Mouse (Mus musculus): Measurements from ENCODE around the gene Hbs1l. TPM values are rescaled to one million over a fixed set of nuclear protein-coding genes. Genes with fewer than 3 reads are reported as not detected.

Hbs1l gene
- polyA plus RNA-seq, 1 experiment from 2014 or later = 67.3 TPM

DNA sequence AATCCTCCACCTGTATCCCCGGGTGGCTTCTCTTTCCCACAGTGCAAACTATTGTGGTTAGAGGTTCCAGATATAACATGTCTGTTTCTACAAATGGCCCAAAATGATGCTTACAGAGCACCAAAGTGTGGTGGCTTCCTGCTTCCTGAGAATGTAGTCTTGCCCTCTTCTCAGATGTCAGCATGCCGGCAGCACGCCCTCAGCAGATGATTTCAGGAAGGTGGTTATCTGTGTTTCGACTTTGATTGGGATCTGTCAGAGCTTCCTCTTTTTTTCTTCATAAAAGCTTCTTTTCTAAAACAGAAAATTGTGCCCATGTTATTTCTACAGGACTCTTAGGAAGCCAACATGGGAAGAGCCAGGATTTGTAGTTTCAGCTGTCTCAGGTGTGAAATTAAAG lies 67.5 kb downstream of the Hbs1l start:
- no peak for DNase-seq
- peaks cover 75% of the 10 kb centered on the region for H3K36me3 ChIP-seq

DNA sequence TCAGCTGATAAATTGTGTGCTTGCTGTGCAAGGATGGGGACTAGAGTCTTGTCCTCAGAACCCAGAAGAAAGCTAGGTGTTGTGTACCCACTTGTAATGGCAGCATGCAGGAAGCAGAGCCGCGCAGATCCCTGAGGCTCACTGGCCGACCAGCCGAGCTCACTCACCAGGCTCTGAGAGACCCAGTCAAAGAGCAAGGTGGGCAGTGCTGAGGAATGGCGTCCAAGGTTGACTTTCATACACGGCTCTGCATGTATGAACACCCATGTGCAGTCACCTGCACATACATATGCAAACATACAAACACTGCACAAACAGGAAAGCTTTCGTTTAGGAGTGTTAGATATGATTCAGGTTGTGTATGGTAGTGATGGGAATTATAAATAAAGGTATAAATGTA lies 69.2 kb downstream of the Hbs1l start:
- Histone ChIP-seq H3K27ac (no peak overlapping the region), H3K4me1 (replicated peaks) (peaks cover 5% of the 10 kb centered on the region), H3K4me3 (replicated peaks) (no peak overlapping the region), H3K9me3 (replicated peaks) (no peaks in the 10 kb centered on the region), H3K27me3 (no peaks in the 10 kb centered on the region), H3K9ac (no peak overlapping the region), H3K4me2 (no peak overlapping the region), H3K36me3 (peaks cover 78% of the 10 kb centered on the region)
- WGBS (ENCODE audit: insufficient replicate concordance) = 90% methylated on average over 7 of the region's 7 CpGs
- ATAC-seq (ENCODE audit: low read depth) (no peak), DNase-seq (no peak)

More for the DNA sequence above, 67.5 kb downstream of the Hbs1l start:
- Histone ChIP-seq H3K27ac (no peak overlapping the region), H3K4me2 (no peak overlapping the region), H3K4me1 (replicated peaks) (peaks cover 10% of the 10 kb centered on the region), H3K9ac (no peak overlapping the region), H3K4me3 (replicated peaks) (no peak overlapping the region), H3K27me3 (no peaks in the 10 kb centered on the region), H3K9me3 (replicated peaks) (no peaks in the 10 kb centered on the region)
- WGBS (ENCODE audit: insufficient replicate concordance) = 46% methylated on average over 4 of the region's 4 CpGs
- ATAC-seq (ENCODE audit: low read depth) = no peak

DNA sequence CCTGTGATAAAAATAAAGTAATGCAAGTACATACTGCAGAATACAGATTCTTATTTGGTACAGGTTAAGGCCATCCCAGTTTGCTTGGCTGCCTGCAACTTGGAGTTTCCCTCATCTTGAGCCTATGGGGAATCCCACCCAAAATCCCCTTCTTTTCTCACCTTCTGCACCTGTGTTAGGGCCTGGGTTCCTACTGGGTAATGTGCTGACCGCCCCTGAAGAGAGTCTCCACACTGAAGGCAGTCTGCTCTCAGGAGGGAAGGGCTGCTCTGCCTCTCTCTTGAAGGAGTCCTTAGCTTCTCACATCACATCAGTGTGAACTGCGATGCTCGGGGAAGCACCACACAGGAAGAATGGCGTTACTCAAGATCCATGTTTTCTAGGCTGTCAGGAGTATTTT lies 70.1 kb downstream of the Hbs1l start:
- Histone ChIP-seq H3K27me3 (no peaks in the 10 kb centered on the region), H3K9me3 (replicated peaks) (no peaks in the 10 kb centered on the region), H3K36me3 (peaks cover 73% of the 10 kb centered on the region), H3K4me1 (replicated peaks) (no peaks in the 10 kb centered on the region), H3K4me3 (replicated peaks) (no peak overlapping the region), H3K4me2 (no peak overlapping the region), H3K9ac (no peak overlapping the region), H3K27ac (no peak overlapping the region)
- DNase-seq = no peak
- ATAC-seq (ENCODE audit: low read depth) = no peak
- 70% methylated on average over 4 of the region's 4 CpGs for WGBS (ENCODE audit: insufficient replicate concordance)

DNA sequence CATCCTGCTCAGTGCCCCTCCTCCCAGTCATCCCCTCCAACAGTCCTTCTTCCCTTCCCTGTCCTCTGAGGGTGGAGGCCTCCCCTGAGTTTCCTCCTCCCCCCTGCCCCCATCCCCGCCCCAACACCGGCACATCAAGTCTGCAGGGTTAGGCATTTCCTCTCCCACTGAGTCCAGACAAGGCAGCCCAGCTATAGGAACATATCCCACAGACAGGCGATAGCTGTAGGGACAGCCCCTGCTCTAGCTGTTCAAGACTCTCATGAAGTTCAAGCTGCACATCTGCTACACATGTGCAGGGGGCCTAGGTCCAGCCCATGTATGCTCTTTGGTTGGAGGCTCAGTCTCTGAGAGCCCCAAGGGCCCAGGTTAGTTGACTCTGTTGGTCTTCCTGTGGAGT lies 70.7 kb downstream of the Hbs1l start:
- Histone ChIP-seq H3K4me3 (replicated peaks) (no peak overlapping the region), H3K9ac (no peak overlapping the region), H3K27ac (no peak overlapping the region), H3K4me2 (no peak overlapping the region), H3K9me3 (replicated peaks) (no peaks in the 10 kb centered on the region), H3K4me1 (replicated peaks) (no peaks in the 10 kb centered on the region), H3K36me3 (peaks cover 69% of the 10 kb centered on the region), H3K27me3 (no peaks in the 10 kb centered on the region)
- DNase-seq (no peak), ATAC-seq (ENCODE audit: low read depth) (no peak)
- 66% methylated on average over 3 of the region's 3 CpGs for WGBS (ENCODE audit: insufficient replicate concordance)

DNA sequence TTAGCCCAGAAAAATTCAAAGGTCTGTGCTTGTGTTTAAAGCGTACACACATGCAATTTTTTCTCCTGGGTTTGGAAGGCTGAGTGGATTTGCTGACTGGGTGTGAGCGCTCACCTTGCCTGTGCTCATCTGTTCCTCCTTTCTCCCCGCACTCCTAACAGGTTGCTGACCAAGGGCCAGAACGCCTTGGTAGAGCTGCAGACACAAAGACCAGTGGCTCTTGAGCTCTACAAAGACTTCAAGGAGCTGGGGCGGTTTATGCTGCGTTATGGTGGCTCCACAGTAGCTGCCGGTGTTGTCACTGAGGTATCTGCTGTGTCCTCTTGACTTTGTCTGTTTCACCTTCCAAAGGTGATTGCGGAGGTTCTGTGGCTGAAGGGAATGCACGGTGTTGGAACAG lies 71.7 kb downstream of the Hbs1l start:
- Histone ChIP-seq H3K36me3 (peaks cover 62% of the 10 kb centered on the region), H3K4me2 (no peak overlapping the region), H3K9ac (no peak overlapping the region), H3K4me3 (replicated peaks) (no peak overlapping the region), H3K27me3 (no peaks in the 10 kb centered on the region), H3K4me1 (replicated peaks) (no peaks in the 10 kb centered on the region), H3K27ac (no peak overlapping the region), H3K9me3 (replicated peaks) (no peaks in the 10 kb centered on the region)
- no peak for ATAC-seq (ENCODE audit: low read depth)
- DNase-seq = no peak
- 90% methylated on average over 9 of the region's 9 CpGs for WGBS (ENCODE audit: insufficient replicate concordance)

DNA sequence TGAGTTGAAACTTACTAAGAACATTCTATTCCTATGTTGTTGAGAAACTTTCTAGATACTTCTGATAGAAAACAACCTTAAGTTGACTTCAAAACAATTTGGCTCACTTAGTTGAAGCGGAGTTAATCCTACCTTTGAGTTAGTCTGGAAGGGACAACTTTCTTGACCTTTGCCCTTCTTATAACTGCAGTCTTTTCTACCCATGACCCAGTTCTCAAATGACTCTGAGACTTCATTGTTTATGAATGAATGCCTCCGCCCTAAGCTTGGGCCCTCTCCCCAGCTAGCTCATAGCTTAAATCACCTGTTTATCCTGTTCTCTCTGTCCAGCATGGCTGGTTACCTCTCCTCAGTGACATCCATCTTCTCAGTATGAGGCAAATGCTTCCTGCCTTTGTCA lies 73.8 kb downstream of the Hbs1l start:
- no peak overlapping the region for H3K4me3 ChIP-seq (replicated peaks)
- H3K27me3 ChIP-seq = no peaks in the 10 kb centered on the region
- 89% methylated on average over 2 of the region's 2 CpGs for WGBS (ENCODE audit: insufficient replicate concordance)
- ATAC-seq (ENCODE audit: low read depth) (no peak), DNase-seq (no peak)
- H3K27ac ChIP-seq = no peak overlapping the region
- peaks cover 46% of the 10 kb centered on the region for H3K36me3 ChIP-seq
- no peak overlapping the region for H3K9ac ChIP-seq
- no peaks in the 10 kb centered on the region for H3K9me3 ChIP-seq (replicated peaks)
- H3K4me1 ChIP-seq (replicated peaks) = no peaks in the 10 kb centered on the region
- H3K4me2 ChIP-seq = no peak overlapping the region

DNA sequence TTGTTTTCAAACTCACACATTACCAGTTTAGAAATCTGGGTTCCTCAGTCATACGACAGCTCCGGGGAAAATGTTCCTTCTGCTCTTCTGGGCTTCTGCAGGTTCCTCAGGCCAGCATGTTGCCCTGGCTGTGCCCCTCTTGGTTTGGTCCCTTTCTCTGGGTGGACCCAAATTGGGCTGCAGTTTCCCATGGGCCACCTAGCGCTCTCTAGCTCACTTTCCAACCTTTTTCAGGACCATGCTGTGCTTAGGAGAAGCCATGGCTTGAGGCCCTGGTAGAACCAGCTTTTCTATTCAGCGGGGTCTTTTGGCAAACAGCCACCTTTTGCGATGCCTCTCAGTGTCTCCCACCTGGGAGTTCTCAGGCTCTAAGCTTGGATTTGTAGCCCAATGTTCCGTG lies 76.5 kb downstream of the Hbs1l start:
- Histone ChIP-seq H3K4me3 (replicated peaks) (no peak overlapping the region), H3K9ac (no peak overlapping the region), H3K4me1 (replicated peaks) (peaks cover 8% of the 10 kb centered on the region; the same call in 1 of the 2 replicates), H3K9me3 (replicated peaks) (no peaks in the 10 kb centered on the region), H3K27ac (no peak overlapping the region), H3K36me3 (peaks cover 26% of the 10 kb centered on the region), H3K4me2 (no peak overlapping the region), H3K27me3 (no peaks in the 10 kb centered on the region)
- 88% methylated on average over 6 of the region's 6 CpGs for WGBS (ENCODE audit: insufficient replicate concordance)
- ATAC-seq (ENCODE audit: low read depth) = no peak
- no peak for DNase-seq

DNA sequence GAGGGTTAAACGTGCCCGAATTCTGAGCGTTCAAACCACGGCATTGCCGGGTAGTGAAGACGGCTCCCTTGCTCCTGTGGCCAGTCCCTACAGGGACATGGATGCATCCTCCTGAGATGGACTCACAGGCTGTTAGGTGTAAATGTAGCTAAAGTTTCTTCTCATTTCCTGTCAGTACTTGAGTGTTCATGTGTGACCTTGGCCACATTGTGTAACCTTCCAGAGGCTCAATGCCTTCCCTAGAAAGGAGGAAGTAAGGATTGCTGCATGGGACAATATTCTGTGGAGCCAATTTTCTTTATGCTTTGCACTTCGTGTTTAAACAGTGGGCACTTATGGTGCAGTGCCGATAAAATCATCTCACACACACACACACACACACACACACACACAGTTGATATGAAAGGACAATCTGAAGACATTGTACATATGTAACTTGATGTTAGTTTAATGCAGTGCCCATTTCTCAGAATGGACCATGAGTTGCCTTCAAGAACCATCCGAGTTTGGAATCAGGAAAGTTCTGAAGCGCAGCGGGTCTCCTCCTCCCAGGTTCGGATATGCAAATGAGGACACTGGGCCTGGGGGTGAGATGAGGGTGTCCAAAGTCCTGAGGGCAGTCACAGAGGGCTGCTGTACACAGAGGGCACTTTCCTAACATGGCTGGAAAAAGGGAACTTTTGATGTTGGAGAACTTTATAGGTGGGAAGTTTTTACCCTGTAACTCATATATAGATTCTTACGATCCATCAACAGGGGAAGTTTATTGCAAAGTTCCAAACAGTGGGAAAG lies 81.1 kb downstream of the Hbs1l start, which contains the start of gene Aldh8a1:
Gene Aldh8a1, plus strand, starts transcription at position 610 of the 792 bp plus-strand sequence.
- Histone ChIP-seq H3K9ac (no peak within 1 kb of the TSS), H3K36me3 (no peaks in the 10 kb centered on the region), H3K4me1 (replicated peaks) (peaks cover 14% of the 10 kb centered on the region), H3K4me2 (no peak within 1 kb of the TSS), H3K9me3 (replicated peaks) (no peaks in the 10 kb centered on the region), H3K27me3 (no peaks in the 10 kb centered on the region), H3K27ac (no peak within 1 kb of the TSS), H3K4me3 (replicated peaks) (no peak within 1 kb of the TSS)
- 0 out of 2 replicates have a peak, but pooled peaks have one; percentile 49 for ATAC-seq (ENCODE audit: low read depth)
- WGBS (ENCODE audit: insufficient replicate concordance) = 69% methylated on average over 13 of the region's 13 CpGs
- DNase-seq = no peak

DNA sequence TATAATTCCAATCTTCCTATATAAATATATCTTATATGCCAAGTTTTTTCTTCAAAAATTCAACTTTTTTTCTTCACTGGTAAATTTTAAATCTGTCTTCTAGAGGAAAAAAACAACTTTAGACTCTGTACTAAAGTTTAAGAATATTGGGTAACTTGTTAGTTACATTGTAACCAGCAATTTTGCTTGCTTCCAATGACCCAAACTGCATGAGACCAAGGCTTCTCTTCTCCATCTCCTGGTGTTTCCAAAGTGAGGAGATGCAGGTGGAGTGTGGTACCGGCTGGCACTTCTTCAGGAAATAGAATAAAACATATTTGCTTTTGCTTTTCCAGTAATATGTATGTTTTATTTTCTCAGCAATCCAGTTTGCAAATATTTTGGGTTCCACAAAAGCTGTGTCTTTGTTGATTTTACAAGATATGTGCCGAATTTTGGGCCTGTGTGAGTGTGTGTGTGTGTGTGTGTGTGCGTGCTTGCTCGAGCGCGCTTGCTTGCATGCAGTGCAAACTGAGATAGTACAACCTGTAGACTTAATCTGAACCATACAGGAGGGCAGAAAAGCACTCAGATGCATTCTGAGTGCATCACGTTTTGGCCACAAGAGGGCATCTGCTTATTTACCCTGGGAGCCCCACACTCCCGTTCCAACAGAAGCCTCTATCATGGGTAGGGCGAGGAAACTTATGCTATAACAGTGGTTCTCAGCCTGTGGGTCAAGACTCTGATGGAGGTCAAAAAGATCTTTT lies 82.6 kb downstream of the Hbs1l start:
- whole genome bisulfite sequencing (ENCODE audit: insufficient replicate concordance) = 26% methylated on average over 9 of the region's 9 CpGs
- Histone ChIP-seq H3K4me1 (replicated peaks) (peaks cover 14% of the 10 kb centered on the region), H3K9ac (no peak overlapping the region), H3K9me3 (replicated peaks) (no peaks in the 10 kb centered on the region), H3K36me3 (no peaks in the 10 kb centered on the region), H3K4me3 (replicated peaks) (peak overlapping the region; percentile 13), H3K27me3 (no peaks in the 10 kb centered on the region), H3K4me2 (peak overlapping the region; percentile 32; the same call in 1 of the 2 replicates), H3K27ac (no peak overlapping the region)
- peak; percentile 48 for DNase-seq
- peak; percentile 76 for ATAC-seq (ENCODE audit: low read depth)

DNA sequence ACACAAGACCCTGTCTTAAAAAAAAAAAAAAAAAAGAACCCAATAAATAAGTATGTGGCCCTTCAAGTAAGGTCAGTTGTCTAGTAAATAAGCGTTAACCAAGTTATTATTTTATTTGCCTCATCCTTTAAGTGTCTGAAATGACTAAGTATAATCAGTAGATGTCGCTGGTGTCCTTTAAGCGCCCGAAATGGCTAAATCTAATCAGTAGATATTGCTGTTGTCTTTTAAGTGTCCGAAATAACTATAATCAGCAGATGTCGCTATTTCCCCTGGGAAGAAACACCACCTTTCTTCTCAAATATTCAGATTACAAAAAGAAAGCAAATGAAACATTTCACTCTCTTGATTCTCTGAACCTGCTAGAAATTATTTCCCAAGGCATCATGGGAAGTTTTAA lies 87.1 kb downstream of the Hbs1l start:
- no peak overlapping the region for H3K4me3 ChIP-seq (replicated peaks)
- no peak for ATAC-seq (ENCODE audit: low read depth)
- no peaks in the 10 kb centered on the region for H3K36me3 ChIP-seq
- no peaks in the 10 kb centered on the region for H3K9me3 ChIP-seq (replicated peaks)
- H3K4me2 ChIP-seq = no peak overlapping the region
- no peaks in the 10 kb centered on the region for H3K27me3 ChIP-seq
- no peak overlapping the region for H3K27ac ChIP-seq
- no peak for DNase-seq
- H3K4me1 ChIP-seq (replicated peaks) = peaks cover 19% of the 10 kb centered on the region
- no peak overlapping the region for H3K9ac ChIP-seq
- WGBS (ENCODE audit: insufficient replicate concordance) = 11% methylated on average over 6 of the region's 6 CpGs

DNA sequence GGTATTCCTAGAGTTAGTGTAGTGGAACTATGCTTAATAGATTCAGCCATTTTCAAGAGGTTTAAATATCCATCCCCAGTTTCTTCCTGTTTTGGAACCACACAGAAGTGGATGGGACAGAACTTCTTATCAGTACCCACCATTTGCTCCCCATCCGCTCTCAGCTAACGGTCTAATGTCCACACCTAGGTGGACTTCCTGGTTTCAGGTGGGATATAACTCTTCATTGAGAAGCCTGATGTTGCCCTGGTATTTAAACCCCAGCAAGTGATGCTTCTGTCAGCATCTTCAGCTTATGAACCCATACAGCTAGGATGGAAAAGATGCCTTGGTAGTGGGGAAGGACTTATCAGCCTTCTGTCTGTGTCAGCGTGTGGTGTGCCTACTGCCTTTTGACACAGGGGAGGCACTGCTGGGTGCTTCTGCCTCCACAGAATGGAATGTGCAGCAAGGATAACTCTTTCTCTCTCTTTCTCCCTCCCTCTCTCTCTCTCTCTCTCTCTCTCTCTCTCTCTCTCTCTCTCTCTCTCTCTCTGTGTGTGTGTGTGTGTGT lies 89.4 kb downstream of the Hbs1l start:
- H3K9me3 ChIP-seq (replicated peaks) = no peaks in the 10 kb centered on the region
- no peak overlapping the region for H3K4me3 ChIP-seq (replicated peaks)
- H3K36me3 ChIP-seq = no peaks in the 10 kb centered on the region
- no peak overlapping the region for H3K9ac ChIP-seq
- H3K4me1 ChIP-seq (replicated peaks) = peaks cover 13% of the 10 kb centered on the region
- 14% methylated on average over 3 of the region's 3 CpGs for WGBS (ENCODE audit: insufficient replicate concordance)
- no peak for DNase-seq
- no peak overlapping the region for H3K27ac ChIP-seq
- no peak for ATAC-seq (ENCODE audit: low read depth)
- no peaks in the 10 kb centered on the region for H3K27me3 ChIP-seq
- H3K4me2 ChIP-seq = 0 out of 2 replicates have a peak overlapping the region, but pooled peaks have one; percentile 8

Measured in liver, embryonic 13.5 days (tissue).